Mouse (Mus musculus) testis, adult 2 months (tissue): ENCODE results near the gene G2e3. TPM values are rescaled to one million over a fixed set of nuclear protein-coding genes. Genes with fewer than 3 reads are reported as not detected.

ENCODE experiments used
- H3K27ac ChIP-seq: fragments of 200-500 bp; 2 replicates; pipeline ENCODE4 v1.5.1; 2012; ENCODE audit warnings: low read depth, low read length; ENCODE audit not compliant: control insufficient read depth, insufficient read depth
- H3K27me3 ChIP-seq: fragments of 200-500 bp; 2 replicates; pipeline ENCODE4 v1.6.1; 2012; ENCODE audit warnings: mild to moderate bottlenecking, low read length, moderate library complexity; ENCODE audit not compliant: control insufficient read depth, insufficient read depth
- H3K36me3 ChIP-seq: fragments of 200-500 bp; 2 replicates; pipeline ENCODE4 v1.6.1; 2012; ENCODE audit warnings: mild to moderate bottlenecking, low read length; ENCODE audit not compliant: control insufficient read depth, insufficient read depth
- H3K4me1 ChIP-seq: fragments of 200-500 bp; 2 replicates; pipeline ENCODE4 v1.6.1; 2012; ENCODE audit warnings: low read length; ENCODE audit not compliant: control insufficient read depth, insufficient read depth
- H3K4me3 ChIP-seq: fragments of 200-500 bp; 2 replicates; pipeline ENCODE4 v1.5.1; 2012; ENCODE audit warnings: low read depth, mild to moderate bottlenecking, low read length, moderate library complexity, mixed read lengths; ENCODE audit not compliant: control insufficient read depth
- CTCF ChIP-seq: fragments of 200-500 bp; IDR thresholded peaks from 2 replicates; pipeline ENCODE4 v1.5.1; 2012; ENCODE audit warnings: low read depth, mild to moderate bottlenecking, inconsistent platforms, low read length, moderate library complexity; ENCODE audit not compliant: control insufficient read depth, insufficient read depth, insufficient replicate concordance
- POLR2A ChIP-seq: fragments of 200-500 bp; IDR thresholded peaks from 2 replicates; pipeline ENCODE4 v1.6.1; 2012; ENCODE audit warnings: low read depth, mild to moderate bottlenecking, inconsistent platforms, low read length, moderate library complexity; ENCODE audit not compliant: control insufficient read depth
- polyA plus RNA-seq: library from polyadenylated mRNA; depleted of rRNA; stranded (reverse); fragments of >200 nt; gene quantifications from 2 replicates; pipeline ENCODE4 v1.2.3, GENCODE M21; 2012

The G2e3 gene
- polyA plus RNA-seq, 1 experiment: 9.1 TPM

DNA sequence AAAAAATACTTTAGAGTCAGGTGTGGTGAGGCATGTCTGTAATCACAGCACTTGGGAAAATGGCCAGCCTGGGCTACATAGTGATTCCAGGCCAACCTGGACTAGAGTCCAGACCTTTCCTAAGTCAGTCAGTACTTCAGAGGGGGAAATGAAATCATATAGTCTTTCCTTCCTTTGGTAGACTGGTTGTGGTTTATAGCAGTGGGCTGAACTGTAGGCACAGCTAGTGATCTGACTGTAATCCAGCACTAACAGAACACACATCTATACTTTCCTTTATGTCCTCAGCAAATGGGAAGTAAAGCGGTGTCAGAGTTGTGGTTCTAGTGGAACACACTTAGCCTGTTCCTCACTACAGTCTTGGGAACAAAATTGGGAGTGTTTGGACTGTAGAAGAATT is 15.0 kb downstream of the G2e3 start:
- no peaks in the 10 kb centered on the region; the same call in 1 of the 2 replicates for H3K36me3 ChIP-seq
- no peaks in the 10 kb centered on the region for H3K27me3 ChIP-seq
- H3K4me1 ChIP-seq: no peaks in the 10 kb centered on the region
- no peak overlapping the region for H3K27ac ChIP-seq
- H3K4me3 ChIP-seq: no peak overlapping the region
- no peak for TF ChIP-seq POLR2A
- TF ChIP-seq CTCF: no peak

DNA sequence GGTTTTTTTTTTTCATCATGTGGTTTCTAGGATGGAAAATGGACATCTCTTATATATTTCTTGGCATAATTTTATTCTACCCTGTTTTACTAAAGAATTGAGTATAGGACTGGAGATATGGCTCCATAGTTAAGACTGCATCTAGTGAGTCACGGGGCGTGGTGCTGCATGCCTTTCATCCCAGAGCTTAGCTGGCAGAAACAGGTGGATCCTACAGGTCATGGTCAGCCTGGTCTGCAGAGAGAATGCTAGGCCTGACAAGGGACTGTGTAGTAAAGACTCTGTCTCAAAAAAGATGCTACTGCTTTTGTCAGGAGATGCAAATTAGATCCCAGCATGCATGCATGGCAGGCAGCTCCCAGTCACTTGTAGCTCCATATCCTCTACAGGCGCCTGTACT is 20.6 kb downstream of the G2e3 start:
- TF ChIP-seq POLR2A (no peak), CTCF (no peak)
- Histone ChIP-seq H3K4me3 (no peak overlapping the region), H3K36me3 (no peaks in the 10 kb centered on the region; the same call in 1 of the 2 replicates), H3K27ac (no peak overlapping the region), H3K27me3 (no peaks in the 10 kb centered on the region), H3K4me1 (no peaks in the 10 kb centered on the region)

DNA sequence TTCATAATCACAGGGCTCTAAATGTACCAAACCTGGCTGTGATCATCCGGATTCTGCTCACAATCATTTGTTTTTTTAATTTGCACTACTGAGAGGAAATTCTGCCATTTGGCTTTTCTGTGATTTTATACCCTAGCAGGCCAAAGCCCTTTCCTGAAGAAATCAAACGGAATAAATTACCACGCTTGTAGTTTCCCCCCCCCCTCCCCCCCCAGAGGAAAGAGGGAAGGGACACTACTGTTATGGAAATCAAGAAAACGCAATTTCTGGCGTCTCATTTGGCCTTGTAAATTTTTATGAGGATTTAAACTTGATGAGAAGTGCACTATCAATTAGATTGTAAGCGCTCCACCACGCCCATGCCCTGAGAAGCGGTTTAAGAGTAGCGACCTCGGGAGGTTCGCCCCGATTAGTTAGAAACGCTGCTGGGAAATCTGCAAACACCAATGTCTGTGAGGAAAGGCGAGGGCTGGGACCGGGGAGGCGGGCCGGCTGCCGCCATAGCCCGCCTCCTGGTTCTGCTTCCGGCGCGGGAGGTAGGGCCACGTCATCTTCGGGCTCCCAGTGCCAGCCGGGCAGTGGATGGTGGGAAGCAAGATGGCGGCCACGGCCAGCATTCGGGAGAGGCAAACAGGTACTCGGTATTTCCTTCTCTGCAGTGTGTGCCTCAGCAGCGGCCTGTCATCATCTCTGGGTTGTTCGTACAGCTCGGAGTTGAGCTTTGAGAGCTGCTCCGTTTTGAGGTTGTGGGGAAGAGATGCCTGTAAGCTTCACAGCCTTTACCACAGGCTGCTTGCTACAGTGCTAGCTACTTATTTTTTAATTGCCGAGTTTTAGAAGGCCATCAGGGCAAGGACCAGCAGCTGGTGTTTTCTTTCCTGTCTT is 29.4 kb downstream of the G2e3 start, which contains the start of gene Scfd1:
Scfd1 (plus strand) TSS at position 508 of the 885 bp plus-strand sequence.
- peak within 1 kb of the TSS; percentile 92 for H3K4me3 ChIP-seq
- no peaks in the 10 kb centered on the region for H3K36me3 ChIP-seq
- TF ChIP-seq POLR2A (peak; percentile 93), CTCF (no peak)
- peak within 1 kb of the TSS; percentile 89 for H3K27ac ChIP-seq
- no peaks in the 10 kb centered on the region for H3K27me3 ChIP-seq
- no peaks in the 10 kb centered on the region for H3K4me1 ChIP-seq

DNA sequence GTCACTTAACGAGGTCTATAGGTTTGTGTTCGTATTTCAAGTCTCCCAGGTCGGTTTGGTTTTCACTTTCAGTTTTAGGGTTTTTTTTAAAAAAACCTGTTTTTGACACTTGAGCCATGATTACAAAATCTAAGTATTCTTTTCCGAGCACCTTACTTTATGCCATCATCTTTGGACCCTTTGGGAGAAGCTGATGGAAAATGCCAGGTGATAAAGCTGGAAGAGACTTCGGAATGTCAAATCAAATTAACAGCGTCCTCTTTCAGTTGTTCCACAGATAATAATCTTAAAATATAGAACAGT is 30.0 kb downstream of the G2e3 start:
- Histone ChIP-seq H3K4me3 (peak overlapping the region; percentile 92; the same call in 1 of the 2 replicates), H3K27me3 (no peaks in the 10 kb centered on the region), H3K36me3 (no peaks in the 10 kb centered on the region), H3K27ac (peak overlapping the region; percentile 89), H3K4me1 (no peaks in the 10 kb centered on the region)
- TF ChIP-seq CTCF (no peak), POLR2A (no peak)

DNA sequence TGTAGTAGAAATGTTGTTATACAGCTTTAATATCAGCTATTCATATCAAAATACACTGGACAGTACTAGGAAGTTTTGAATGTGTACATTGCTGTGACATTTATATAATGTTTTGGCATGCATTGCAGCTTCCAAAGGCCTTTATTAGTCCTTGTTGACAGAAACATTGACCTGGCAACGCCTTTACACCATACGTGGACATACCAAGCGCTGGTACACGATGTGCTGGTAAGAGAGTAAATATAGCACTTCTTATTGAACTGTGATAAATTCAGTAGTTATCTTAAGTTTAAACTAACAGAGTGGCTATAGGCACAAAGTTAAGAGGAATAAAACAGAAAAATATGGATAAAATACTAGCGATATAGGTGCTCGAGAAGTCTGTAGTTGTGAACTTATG is 52.0 kb downstream of the G2e3 start:
- Histone ChIP-seq H3K27ac (no peak overlapping the region), H3K36me3 (peaks cover 3% of the 10 kb centered on the region)
- TF ChIP-seq POLR2A: no peak
- TF ChIP-seq CTCF: no peak

DNA sequence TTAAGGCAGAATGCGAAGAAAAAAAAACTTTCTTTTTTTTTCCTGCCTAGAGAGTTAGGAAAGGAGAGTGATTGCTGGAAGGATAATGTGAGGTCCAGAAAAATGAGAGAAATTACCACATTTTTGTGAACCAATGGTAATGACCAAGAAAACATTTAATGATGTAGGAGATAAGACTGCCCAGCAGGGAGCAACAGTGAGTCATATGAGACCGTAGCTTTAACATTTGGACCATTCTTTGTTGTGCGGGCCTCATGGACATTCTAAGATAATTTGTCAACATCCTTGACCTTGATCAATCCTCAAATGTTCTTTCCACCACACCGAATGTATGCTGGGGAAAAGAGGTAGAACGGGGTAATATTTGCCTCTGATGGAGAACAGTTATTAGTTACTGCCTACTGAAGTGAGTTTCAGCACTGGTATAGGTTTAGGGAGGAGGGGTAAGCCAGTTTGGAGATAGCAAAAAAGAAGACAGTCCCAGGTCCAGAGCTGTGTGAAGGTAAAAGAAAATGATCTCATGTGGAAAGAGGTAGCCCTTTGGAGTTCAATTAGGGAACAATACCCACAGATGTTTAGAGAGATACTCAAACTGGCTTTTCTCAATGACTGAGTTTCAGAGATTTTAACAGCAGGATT is 54.3 kb downstream of the G2e3 start:
- TF ChIP-seq CTCF: no peak
- TF ChIP-seq POLR2A: no peak
- H3K4me3 ChIP-seq: no peak overlapping the region
- no peak overlapping the region for H3K27ac ChIP-seq
- H3K27me3 ChIP-seq: no peaks in the 10 kb centered on the region
- no peaks in the 10 kb centered on the region for H3K4me1 ChIP-seq
- no peaks in the 10 kb centered on the region; the same call in none of the 2 replicates for H3K36me3 ChIP-seq

More for the DNA sequence above, 52.0 kb downstream of the G2e3 start:
- Histone ChIP-seq H3K27me3 (no peaks in the 10 kb centered on the region), H3K4me1 (no peaks in the 10 kb centered on the region), H3K4me3 (no peak overlapping the region)

DNA sequence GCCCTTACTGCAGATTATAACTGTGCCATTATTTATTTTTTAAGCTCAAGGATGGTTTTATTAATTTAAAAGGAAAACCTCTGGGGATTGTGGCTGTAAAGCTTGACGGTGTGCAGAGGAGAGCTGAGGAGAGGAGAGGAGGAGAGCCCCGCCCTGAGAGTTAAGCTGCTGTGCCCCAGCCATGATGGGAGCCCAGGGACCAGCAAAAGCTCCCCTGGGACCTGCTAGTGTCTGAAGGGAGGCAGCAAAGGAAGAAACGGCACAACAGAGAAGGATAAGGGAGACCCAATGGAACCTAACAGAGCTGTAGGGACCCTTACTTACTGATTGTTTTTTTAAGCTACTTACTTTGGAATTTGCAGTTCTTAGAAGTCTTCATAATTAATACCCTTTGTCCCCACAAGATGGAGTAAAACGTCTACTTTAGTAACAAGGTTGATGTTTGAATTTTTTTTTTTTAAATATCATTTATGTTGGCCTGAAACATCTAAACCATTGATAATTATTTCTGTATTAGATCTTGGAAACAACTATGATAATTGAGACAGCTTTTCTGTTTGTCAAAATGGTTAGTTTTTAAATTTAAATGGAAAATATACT is 56.2 kb downstream of the G2e3 start:
- H3K27me3 ChIP-seq: no peaks in the 10 kb centered on the region
- H3K4me3 ChIP-seq: no peak overlapping the region
- H3K4me1 ChIP-seq: no peaks in the 10 kb centered on the region
- H3K27ac ChIP-seq: no peak overlapping the region
- TF ChIP-seq POLR2A: no peak
- TF ChIP-seq CTCF: no peak
- H3K36me3 ChIP-seq: no peaks in the 10 kb centered on the region; the same call in none of the 2 replicates
